In the genomic region with DNA sequence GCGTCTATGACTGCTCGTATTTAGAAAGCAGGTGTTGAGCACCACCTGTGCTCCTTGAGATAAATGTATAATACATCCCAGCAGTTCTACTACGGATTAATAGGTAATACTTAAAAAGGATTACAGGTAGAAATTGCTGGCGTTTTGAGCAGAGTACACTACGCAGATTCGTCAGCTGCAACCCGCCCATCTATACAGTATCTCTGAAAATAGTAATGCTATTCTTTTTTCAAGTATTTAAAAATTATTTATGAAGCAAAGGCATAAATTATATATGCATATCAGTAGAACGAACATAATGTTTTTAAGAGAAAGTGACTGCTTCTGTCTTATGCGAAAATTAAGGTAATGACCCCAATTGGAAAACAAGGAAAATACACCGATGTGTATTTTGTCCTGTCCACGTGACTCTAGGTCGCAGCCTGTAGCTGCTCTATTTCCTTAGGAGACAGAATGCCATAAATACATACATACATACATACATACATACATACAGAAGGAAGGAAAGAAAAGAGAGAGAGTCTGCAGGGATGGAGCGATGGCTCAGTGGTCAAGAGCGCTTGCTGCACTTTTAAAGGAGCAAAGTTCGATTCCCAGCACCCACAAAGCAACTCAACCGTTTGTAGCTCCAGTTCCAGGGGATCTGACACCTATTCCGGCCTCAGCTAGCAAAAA, we compare ENCODE assay signal across 8 mouse cellular contexts. TPM values are rescaled to one million over a fixed set of nuclear protein-coding genes. Genes with fewer than 3 reads are reported as not detected.
DNase-seq lines count a peak whose midpoint lies in the region; ATAC-seq and TF ChIP-seq lines count a peak whose summit lies in the region.

No protein-coding gene starts in this region.

- peak; percentile 20 for ATAC-seq in heart, embryonic 13.5 days (ENCODE audit: extremely low read depth, insufficient number of reproducible peaks, low FRiP score, low TSS enrichment)
- ATAC-seq in G1E (ENCODE audit: extremely low read depth, insufficient number of reproducible peaks, low FRiP score, poor library complexity, severe bottlenecking), result no peak
- ATAC-seq in forebrain, embryonic 16.5 days, result peak; percentile 70
- peak; percentile 43 for ATAC-seq in liver, embryonic 14.5 days (ENCODE audit: insufficient read depth)

- no peaks in the 10 kb centered on the region for H3K36me3 ChIP-seq in heart, embryonic 13.5 days
- peaks cover 2% of the 10 kb centered on the region for H3K36me3 ChIP-seq in G1E (replicated peaks)
- no peaks in the 10 kb centered on the region for H3K36me3 ChIP-seq in forebrain, embryonic 16.5 days (ENCODE audit: control insufficient read depth, insufficient read depth)
- no peaks in the 10 kb centered on the region for H3K36me3 ChIP-seq in liver, embryonic 14.5 days (replicated peaks; ENCODE audit: control insufficient read depth, insufficient read depth, low read depth)

- H3K9me3 ChIP-seq in heart, embryonic 13.5 days, result no peaks in the 10 kb centered on the region
- H3K9me3 ChIP-seq in G1E (replicated peaks), result no peaks in the 10 kb centered on the region
- no peaks in the 10 kb centered on the region for H3K9me3 ChIP-seq in forebrain, embryonic 16.5 days (ENCODE audit: control insufficient read depth, low read length)
- no peaks in the 10 kb centered on the region for H3K9me3 ChIP-seq in liver, embryonic 14.5 days (ENCODE audit: control insufficient read depth, low read length)

- H3K4me2 ChIP-seq in heart, embryonic 13.5 days, result peak overlapping the region; percentile 89
- peak overlapping the region; percentile 51 for H3K4me2 ChIP-seq in forebrain, embryonic 16.5 days (ENCODE audit: low read length)
- H3K4me2 ChIP-seq in liver, embryonic 14.5 days (ENCODE audit: low read depth), result peak overlapping the region; percentile 74

- H3K9ac ChIP-seq in heart, embryonic 13.5 days, result peak overlapping the region; percentile 75
- H3K9ac ChIP-seq in forebrain, embryonic 16.5 days (replicated peaks; ENCODE audit: low read depth, low read length), result peak overlapping the region; percentile 44; the same call in 1 of the 2 replicates
- H3K9ac ChIP-seq in liver, embryonic 14.5 days (replicated peaks), result peak overlapping the region; percentile 52

- DNase-seq in heart, adult 18-20 months, result no peak
- DNase-seq in G1E (ENCODE audit: low spot score), result no peak
- DNase-seq in liver, embryonic 14.5 days (ENCODE audit: low read depth in 3 of 3, low spot score in 3 of 3), result no peak
- DNase-seq in testis, postnatal 10 days (ENCODE audit: low spot score), result peak; percentile 44
- DNase-seq in retina, embryonic 14.5 days (ENCODE audit: low spot score), result no peak
- DNase-seq in kidney, postnatal 14 days, result no peak

- no peak for TF ChIP-seq EP300 in liver, embryonic 14.5 days (IDR thresholded peaks at IDR 0.05; ENCODE audit: low read depth)

- no peaks in the 10 kb centered on the region for H3K27me3 ChIP-seq in heart, embryonic 13.5 days (replicated peaks)
- H3K27me3 ChIP-seq in G1E (ENCODE audit: insufficient read depth, low read length), result no peaks in the 10 kb centered on the region
- no peaks in the 10 kb centered on the region for H3K27me3 ChIP-seq in forebrain, embryonic 16.5 days (replicated peaks; ENCODE audit: control insufficient read depth, insufficient read depth, low read length)
- no peaks in the 10 kb centered on the region for H3K27me3 ChIP-seq in liver, embryonic 14.5 days (ENCODE audit: control insufficient read depth, insufficient read depth, low read length)

- peak overlapping the region; percentile 91 for H3K4me3 ChIP-seq in heart, embryonic 13.5 days
- H3K4me3 ChIP-seq in G1E (ENCODE audit: low read depth, low read length), result peak overlapping the region; percentile 86
- peak overlapping the region; percentile 95 for H3K4me3 ChIP-seq in forebrain, embryonic 16.5 days (replicated peaks; ENCODE audit: low read length)
- peak overlapping the region; percentile 55 to 67 for H3K4me3 ChIP-seq in liver, embryonic 14.5 days (ENCODE audit: insufficient read depth in 1 of 2, low read depth in 2 of 2, low read length in 2 of 2)

- H3K27ac ChIP-seq in heart, embryonic 13.5 days (replicated peaks), result peak overlapping the region; percentile 83
- peak overlapping the region; percentile 37 for H3K27ac ChIP-seq in forebrain, embryonic 16.5 days (ENCODE audit: low read length)
- H3K27ac ChIP-seq in liver, embryonic 14.5 days, result peak overlapping the region; percentile 65

- peaks cover 24% of the 10 kb centered on the region for H3K4me1 ChIP-seq in heart, embryonic 13.5 days
- H3K4me1 ChIP-seq in G1E (ENCODE audit: insufficient read depth, low read depth, low read length), result peaks cover 33% of the 10 kb centered on the region
- H3K4me1 ChIP-seq in forebrain, embryonic 16.5 days (replicated peaks; ENCODE audit: control insufficient read depth, insufficient read depth, low read length), result peaks cover 17% of the 10 kb centered on the region
- H3K4me1 ChIP-seq in liver, embryonic 14.5 days (replicated peaks; ENCODE audit: control insufficient read depth in 2 of 2, insufficient read depth in 2 of 2, low read length in 1 of 2), result peaks cover 8 to 20% of the 10 kb centered on the region in 2 experiments; a peak in 3 of 4 replicates

- no peak for TF ChIP-seq CTCF in G1E (IDR thresholded peaks at IDR 0.05; ENCODE audit: low read depth, low read length)
- TF ChIP-seq CTCF in liver, embryonic 14.5 days (IDR thresholded peaks at IDR 0.05; ENCODE audit: low read depth), result no peak

- WGBS in heart, embryonic 13.5 days, result under 1% methylated on average over 17 of the region's 17 CpGs
- under 1% methylated on average over 17 of the region's 17 CpGs for WGBS in forebrain, embryonic 16.5 days
- under 1% methylated on average over 17 of the region's 17 CpGs for WGBS in liver, embryonic 14.5 days (ENCODE audit: insufficient replicate concordance)

RNA-seq across cellular contexts. Expression of a gene that starts 0.6 kb away (rescaled TPM):
- polyA plus RNA-seq in heart, embryonic 13.5 days (2015; fragmentation: Nextera tagmentation; extraction: Ambion mirVana), result 22.5 and 24.3 TPM in 2 replicates
- 1 to 10 TPM; 4.8 to 5.8 TPM for total RNA-seq in heart, adult 18-20 months (2021)
- total RNA-seq in G1E (2014; fragmentation: Nextera tagmentation) (65.4 and 68.9 TPM in 2 replicates), G1E (2017) (43.2 and 46.8 TPM in 2 replicates)
- 3.4 and 11.1 TPM in 2 replicates for polyA plus RNA-seq in G1E (2012)
- 45.1 and 46.4 TPM in 2 replicates for polyA plus RNA-seq in forebrain, embryonic 16.5 days (2015; fragmentation: Nextera tagmentation; extraction: Ambion mirVana)
- polyA plus RNA-seq in liver, embryonic 14.5 days (2012; rRNA removed), result 3.3 and 6.6 TPM in 2 replicates
- polyA plus RNA-seq in liver, embryonic 14.5 days (2014; fragmentation: Nextera tagmentation; extraction: Ambion mirVana), result 12.9 and 13.5 TPM in 2 replicates

RNA-seq across cellular contexts. Expression of a gene that starts 5.5 kb away (rescaled TPM):
- 0.10 and 0.32 TPM in 2 replicates for polyA plus RNA-seq in heart, embryonic 13.5 days (2015; fragmentation: Nextera tagmentation; extraction: Ambion mirVana)
- total RNA-seq in heart, adult 18-20 months (2021), result 1 to 10 TPM in 1 of 2 experiments, under 1 TPM in 1; 0.30 to 1.8 TPM
- total RNA-seq in G1E (2014; fragmentation: Nextera tagmentation) (2.3 and 2.9 TPM in 2 replicates), G1E (2017) (0.87 and 2.9 TPM in 2 replicates)
- 0.03 TPM in 1 of 2 replicates, not detected in the other for polyA plus RNA-seq in G1E (2012)
- 0.32 and 0.37 TPM in 2 replicates for polyA plus RNA-seq in forebrain, embryonic 16.5 days (2015; fragmentation: Nextera tagmentation; extraction: Ambion mirVana)
- polyA plus RNA-seq in liver, embryonic 14.5 days (2012; rRNA removed), result 0.43 and 1.4 TPM in 2 replicates
- 2.0 TPM in 2 replicates for polyA plus RNA-seq in liver, embryonic 14.5 days (2014; fragmentation: Nextera tagmentation; extraction: Ambion mirVana)
